Mouse (Mus musculus): ENCODE results near the gene Nhp2. TPM values are rescaled to one million over a fixed set of nuclear protein-coding genes. Genes with fewer than 3 reads are reported as not detected.
A peak's percentile ranks its signal among the peaks of the same experiment; 100 is the strongest.
"Not testable (repeated sequence)": the region's sequence is repeated elsewhere in the genome, so short reads cannot be mapped to it uniquely, and the experiment has no call there.

Nhp2 gene
- total and polyA plus RNA-seq, 3 experiments, result 649 to 6,489 (median 739) TPM

DNA sequence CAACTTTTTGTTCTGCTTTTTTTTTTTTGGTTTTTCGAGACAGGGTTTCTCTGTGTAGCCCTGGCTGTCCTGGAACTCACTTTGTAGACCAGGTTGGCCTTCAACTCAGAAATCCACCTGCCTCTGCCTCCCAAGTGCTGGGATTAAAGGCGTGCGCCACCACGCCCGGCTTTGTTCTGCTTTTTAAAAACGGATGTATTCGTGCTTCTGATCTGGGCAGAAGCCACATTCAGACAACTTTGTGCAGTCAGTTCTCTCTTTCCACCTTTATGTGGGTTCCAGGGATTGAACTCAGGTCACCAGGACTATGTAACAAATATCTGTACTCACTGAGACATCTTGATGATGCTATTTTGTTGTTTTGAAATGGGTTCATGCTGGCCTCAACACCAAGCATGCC, 13.7 kb downstream of the Nhp2 start:
- peak; percentile 75 for DNase-seq (ENCODE audit: low read depth, low spot score)
- H3K4me1 ChIP-seq (ENCODE audit: control insufficient read depth in 1 of 2, insufficient read depth in 2 of 2, low read length in 2 of 2), result peaks cover 12 to 54% of the 10 kb centered on the region in 2 experiments
- peaks cover 2 to 47% of the 10 kb centered on the region in 2 experiments; a peak in 2 of 4 replicates for H3K36me3 ChIP-seq (ENCODE audit: control insufficient read depth in 1 of 2, insufficient read depth in 2 of 2, low read length in 2 of 2)
- not testable (repeated sequence) for H3K9me3 ChIP-seq (replicated peaks; ENCODE audit: insufficient read depth, low read length); H3K27me3 ChIP-seq (ENCODE audit: control insufficient read depth in 1 of 2, insufficient read depth in 2 of 2, low read length in 2 of 2); H3K9ac ChIP-seq (ENCODE audit: control insufficient read depth, low read depth, low read length, poor library complexity, severe bottlenecking); H3K4me3 ChIP-seq (ENCODE audit: control insufficient read depth in 1 of 2, insufficient read depth in 1 of 2, low read depth in 2 of 2, low read length in 2 of 2)
- peaks cover 36% of the 10 kb centered on the region for H3K79me2 ChIP-seq (ENCODE audit: control insufficient read depth, insufficient read depth, low read length, poor library complexity)
- TF ChIP-seq TBP (IDR thresholded peaks at IDR 0.05; ENCODE audit: low read depth, low read length) (0 out of 2 replicates have a peak, but pooled peaks have one; percentile 51), MXI1 (IDR thresholded peaks at IDR 0.05; ENCODE audit: low read depth, low read length) (0 out of 2 replicates have a peak, but pooled peaks have one; percentile 29), EP300 (IDR thresholded peaks at IDR 0.05; ENCODE audit: low read depth in 1 of 2, low read length in 2 of 2) (0 out of 4 replicates have a peak, but pooled peaks of 1 of the 2 experiments have one; percentile 19)
- H3K27ac ChIP-seq (ENCODE audit: control insufficient read depth, low read depth, low read length), result peak overlapping the region; percentile 2; the same call in 1 of the 2 replicates

- Histone ChIP-seq H3K4me3 (ENCODE audit: control insufficient read depth in 1 of 2, insufficient read depth in 1 of 2, low read depth in 2 of 2, low read length in 2 of 2) (no peak overlapping the region), H3K9me3 (replicated peaks; ENCODE audit: insufficient read depth, low read length) (no peaks in the 10 kb centered on the region), H3K9ac (ENCODE audit: control insufficient read depth, low read depth, low read length, poor library complexity, severe bottlenecking) (no peak overlapping the region), H3K27me3 (ENCODE audit: control insufficient read depth in 1 of 2, insufficient read depth in 2 of 2, low read length in 2 of 2) (no peaks in the 10 kb centered on the region), H3K27ac (ENCODE audit: control insufficient read depth, low read depth, low read length) (no peak overlapping the region), H3K4me1 (ENCODE audit: control insufficient read depth in 1 of 2, insufficient read depth in 2 of 2, low read length in 2 of 2) (peaks cover 12 to 57% of the 10 kb centered on the region in 2 experiments), H3K36me3 (ENCODE audit: control insufficient read depth in 1 of 2, insufficient read depth in 2 of 2, low read length in 2 of 2) (peaks cover 1 to 51% of the 10 kb centered on the region in 2 experiments; a peak in 2 of 4 replicates), H3K79me2 (ENCODE audit: control insufficient read depth, insufficient read depth, low read length, poor library complexity) (peaks cover 36% of the 10 kb centered on the region)
- DNase-seq (ENCODE audit: low read depth, low spot score), result no peak
- TF ChIP-seq TBP (IDR thresholded peaks at IDR 0.05; ENCODE audit: low read depth, low read length) (no peak), POLR2AphosphoS2 (IDR thresholded peaks at IDR 0.05; ENCODE audit: low read length) (no peak), ZKSCAN1 (IDR thresholded peaks at IDR 0.05; ENCODE audit: low read depth, low read length) (no peak), RAD21 (IDR thresholded peaks at IDR 0.05; ENCODE audit: low read depth, low read length) (no peak), ZC3H11A (IDR thresholded peaks at IDR 0.05; ENCODE audit: low read depth, low read length) (no peak), HCFC1 (IDR thresholded peaks at IDR 0.05; ENCODE audit: low read depth, low read length) (no peak), MEF2A (IDR thresholded peaks at IDR 0.05; ENCODE audit: extremely low read depth, insufficient replicate concordance, low read depth, low read length, poor library complexity, severe bottlenecking) (no peak), MYC (IDR thresholded peaks at IDR 0.05; ENCODE audit: low read depth, low read length) (no peak), MAX (IDR thresholded peaks at IDR 0.05; ENCODE audit: low read length) (no peak), CHD1 (IDR thresholded peaks at IDR 0.05; ENCODE audit: low read depth, low read length) (no peak), MXI1 (IDR thresholded peaks at IDR 0.05; ENCODE audit: low read depth, low read length) (no peak)
These were observed 14.2 kb downstream of the Nhp2 start for GRCm38 (mm10) chr11:51633721-51634120.

- peak overlapping the region; percentile 92 for H3K27ac ChIP-seq (ENCODE audit: control insufficient read depth, low read depth, low read length)
- no peaks in the 10 kb centered on the region for H3K27me3 ChIP-seq (ENCODE audit: control insufficient read depth in 1 of 2, insufficient read depth in 2 of 2, low read length in 2 of 2)
- H3K4me3 ChIP-seq (ENCODE audit: control insufficient read depth in 1 of 2, insufficient read depth in 1 of 2, low read depth in 2 of 2, low read length in 2 of 2), result peak overlapping the region; percentile 69 to 84
- H3K9me3 ChIP-seq (replicated peaks; ENCODE audit: insufficient read depth, low read length), result no peaks in the 10 kb centered on the region
- peak; percentile 67 for DNase-seq (ENCODE audit: low read depth, low spot score)
- peaks cover 0 to 42% of the 10 kb centered on the region in 2 experiments; a peak in 2 of 4 replicates for H3K36me3 ChIP-seq (ENCODE audit: control insufficient read depth in 1 of 2, insufficient read depth in 2 of 2, low read length in 2 of 2)
- peaks cover 34% of the 10 kb centered on the region for H3K79me2 ChIP-seq (ENCODE audit: control insufficient read depth, insufficient read depth, low read length, poor library complexity)
- H3K9ac ChIP-seq (ENCODE audit: control insufficient read depth, low read depth, low read length, poor library complexity, severe bottlenecking), result peak overlapping the region; percentile 83
- H3K4me1 ChIP-seq (ENCODE audit: control insufficient read depth in 1 of 2, insufficient read depth in 2 of 2, low read length in 2 of 2), result peaks cover 9 to 50% of the 10 kb centered on the region in 2 experiments
- TF ChIP-seq ZNF384 (IDR thresholded peaks at IDR 0.05; ENCODE audit: low read depth, low read length) (no peak), UBTF (IDR thresholded peaks at IDR 0.05; ENCODE audit: borderline replicate concordance, insufficient read depth, low read depth, low read length) (no peak), SIN3A (IDR thresholded peaks at IDR 0.05; ENCODE audit: low read length) (peak; percentile 19; the same call in 1 of the 2 replicates), RCOR1 (IDR thresholded peaks at IDR 0.05; ENCODE audit: low read depth, low read length) (no peak), MEF2A (IDR thresholded peaks at IDR 0.05; ENCODE audit: extremely low read depth, insufficient replicate concordance, low read depth, low read length, poor library complexity, severe bottlenecking) (no peak), MXI1 (IDR thresholded peaks at IDR 0.05; ENCODE audit: low read depth, low read length) (peak; percentile 92), ELF1 (IDR thresholded peaks at IDR 0.05; ENCODE audit: low read depth, low read length) (no peak), ETS1 (IDR thresholded peaks at IDR 0.05; ENCODE audit: low read depth, low read length) (peak; percentile 13; the same call in 1 of the 2 replicates), CHD2 (IDR thresholded peaks at IDR 0.05; ENCODE audit: low read length) (no peak), ZC3H11A (IDR thresholded peaks at IDR 0.05; ENCODE audit: low read depth, low read length) (no peak), TAL1 (IDR thresholded peaks at IDR 0.05; ENCODE audit: low read length) (0 out of 2 replicates have a peak, but pooled peaks have one; percentile 12), GABPA (IDR thresholded peaks at IDR 0.05; ENCODE audit: low read depth, low read length) (no peak), MYC (IDR thresholded peaks at IDR 0.05; ENCODE audit: low read depth, low read length) (peak; percentile 84), NRF1 (IDR thresholded peaks at IDR 0.05; ENCODE audit: insufficient read depth, low read depth, low read length, poor library complexity, severe bottlenecking) (no peak), USF1 (IDR thresholded peaks at IDR 0.05; ENCODE audit: low read depth, low read length) (peak; percentile 42; the same call in 1 of the 2 replicates), MAX (IDR thresholded peaks at IDR 0.05; ENCODE audit: low read length) (peak; percentile 85)
These were observed 15.6 kb downstream of the Nhp2 start for GRCm38 (mm10) chr11:51635127-51635524.

All from MEL (cell line).